Mouse (Mus musculus) gastrocnemius, adult 8-10 months (tissue): ENCODE results near the gene Olfr839-ps1. TPM values are rescaled to one million over a fixed set of nuclear protein-coding genes. Genes with fewer than 3 reads are reported as not detected.

Experiments used
- DNase-seq, 2 experiments: peaks; one replicate each; pipeline ENCODE4 v3.0.0; 2022; ENCODE audit warnings: low spot score in 2 of 2
- total RNA-seq, 4 experiments: library from RNA; stranded (reverse); gene quantifications; 2 replicates each; pipeline ENCODE4 v1.2.4; 2022

The Olfr839-ps1 gene
- total RNA-seq, result not detected

DNA sequence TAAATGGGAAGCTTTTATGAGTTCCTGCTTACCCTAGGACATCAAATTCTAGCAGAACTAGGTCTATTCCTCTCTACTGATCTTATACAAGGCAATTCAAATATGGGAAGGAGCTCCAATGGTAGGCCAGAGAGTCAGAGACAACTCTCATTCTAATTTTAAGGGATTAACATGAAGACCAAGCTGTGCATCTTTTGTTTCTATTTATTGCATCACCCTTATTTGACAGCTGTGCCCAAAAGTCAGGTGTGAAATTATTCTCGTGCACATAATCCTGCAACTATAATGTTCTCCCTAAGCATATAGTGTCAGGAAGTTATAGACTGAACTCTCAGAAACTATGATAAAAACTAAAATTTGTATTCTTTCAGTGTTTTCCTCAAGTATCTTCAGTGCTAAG lies at the start of gene Olfr839-ps1:
Olfr839-ps1 (minus strand) TSS at position 101 of the 400 bp plus-strand sequence.
- DNase-seq, result no peak

DNA sequence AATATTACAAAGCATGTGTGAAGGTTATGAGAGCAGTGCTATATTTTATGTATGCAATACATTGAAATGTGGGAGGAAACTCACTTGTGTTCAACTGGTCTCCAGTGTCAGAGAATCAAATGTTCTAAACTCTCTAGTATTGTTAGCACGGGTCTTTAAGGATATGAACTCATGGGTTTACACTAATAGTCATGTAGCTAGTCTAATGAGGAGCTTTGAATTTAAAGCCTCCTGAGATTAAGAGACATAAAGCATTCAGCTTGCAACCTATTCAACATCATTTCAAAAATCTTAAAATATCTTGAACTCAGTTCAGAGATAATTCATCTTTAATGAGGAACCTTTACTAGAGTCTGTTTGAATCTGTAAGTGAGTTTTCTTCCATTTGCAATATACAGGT lies 41.1 kb downstream of the Olfr839-ps1 start, which contains the start of gene Olfr837:
Olfr837 (plus strand) TSS at position 301 of the 400 bp plus-strand sequence.
- no peak for DNase-seq

DNA sequence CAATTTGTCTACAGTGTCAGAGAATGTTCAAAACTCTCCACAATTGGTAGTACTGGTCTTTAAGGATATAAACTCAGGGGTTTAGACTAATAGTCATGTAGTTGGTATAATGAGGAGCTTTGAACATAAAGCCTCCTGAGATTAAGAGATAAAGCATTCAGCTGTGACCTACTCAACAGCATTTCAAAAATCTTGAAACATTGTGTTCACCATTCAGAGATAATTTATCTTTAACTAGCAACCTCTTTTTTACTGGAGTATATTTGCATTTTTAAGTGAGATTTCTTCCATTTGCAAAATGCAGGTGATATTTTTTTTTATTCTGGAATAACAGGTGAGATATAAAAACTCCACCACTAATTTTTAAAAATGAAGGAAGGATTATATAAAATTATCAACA lies 57.0 kb downstream of the Olfr839-ps1 start, which contains the start of gene Olfr836:
Olfr836 (plus strand) TSS at position 301 of the 400 bp plus-strand sequence.
- no peak for DNase-seq

Other genes starting within 250 kb of the Olfr839-ps1 start
- not detected for gene Olfr832, start 240.2 kb downstream of the Olfr839-ps1 start, total RNA-seq
- not detected for gene Olfr834, start 189.3 kb downstream of the Olfr839-ps1 start, total RNA-seq
- not detected for gene Olfr835, start 144.6 kb downstream of the Olfr839-ps1 start, total RNA-seq
- not detected for gene Olfr836, start 56.9 kb downstream of the Olfr839-ps1 start, total RNA-seq
- gene Olfr837, start 41.0 kb downstream of the Olfr839-ps1 start, total RNA-seq, result not detected
- not detected for gene Olfr843, start 74.7 kb upstream of the Olfr839-ps1 start, total RNA-seq
- not detected for gene Olfr844, start 139.0 kb upstream of the Olfr839-ps1 start, total RNA-seq
- not detected for gene Olfr845, start 159.1 kb upstream of the Olfr839-ps1 start, total RNA-seq
- not detected for gene Olfr846, start 186.7 kb upstream of the Olfr839-ps1 start, total RNA-seq
- not detected for gene Olfr847, start 201.4 kb upstream of the Olfr839-ps1 start, total RNA-seq